Mouse (Mus musculus) left cerebral cortex, adult 8-10 months (tissue): ENCODE measurements around the gene Gm4513. TPM values are rescaled to one million over a fixed set of nuclear protein-coding genes. Genes with fewer than 3 reads are reported as not detected.
"Not testable (repeated sequence)": the region's sequence is repeated elsewhere in the genome, so short reads cannot be mapped to it uniquely, and the experiment has no call there.

Experiments used
- DNase-seq, 2 experiments: peaks; one replicate each; pipeline ENCODE4 v3.0.0; 2022; ENCODE audit warnings: low spot score in 2 of 2
- total RNA-seq, 4 experiments: library from RNA; stranded (reverse); gene quantifications; 2 replicates each; pipeline ENCODE4 v1.2.4; 2022

Gene Gm4513
- not detected for total RNA-seq

DNA sequence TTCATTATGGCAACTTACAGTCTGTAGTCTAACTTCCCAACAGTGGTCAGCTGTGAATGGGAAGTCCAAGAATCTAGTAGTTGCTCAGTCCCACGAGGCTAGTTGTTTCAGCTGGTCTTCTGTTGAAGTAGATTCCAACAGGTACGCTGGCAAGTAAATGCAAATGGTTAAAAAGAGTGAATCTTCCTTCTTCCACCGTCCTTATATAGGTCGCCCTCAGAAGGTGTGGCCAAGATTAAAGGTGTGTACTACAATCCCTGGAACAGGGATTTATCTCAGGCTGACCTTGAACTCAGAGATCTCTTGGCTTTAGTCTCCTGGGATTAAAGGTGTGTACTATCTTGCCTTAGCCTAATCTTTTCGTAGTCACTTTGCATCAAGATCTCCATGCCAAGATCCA lies at the start of gene Gm4513:
Gene Gm4513 (minus strand): TSS at position 101 of the 400 bp plus-strand sequence.
- DNase-seq: not testable (repeated sequence)

DNA sequence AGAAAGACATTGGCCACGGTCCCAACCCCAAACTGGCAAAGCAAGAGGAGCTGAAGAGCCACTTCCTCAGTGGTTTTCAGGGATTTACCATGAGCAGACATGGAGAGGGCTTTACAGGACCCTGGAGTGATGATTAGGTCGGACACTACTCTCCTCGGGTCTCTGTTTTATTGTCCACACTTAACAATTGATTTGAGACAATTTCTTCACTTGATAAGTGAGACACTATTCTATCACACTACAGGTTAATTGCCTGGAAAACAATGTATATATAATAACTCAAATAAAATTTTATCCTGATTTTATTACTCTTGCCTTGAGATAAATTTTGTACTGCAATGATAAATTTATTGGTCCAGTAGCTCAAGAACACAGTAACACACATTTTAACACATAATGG lies 22.7 kb downstream of the Gm4513 start, which contains the start of gene Gm4141:
Gene Gm4141 (minus strand): TSS at position 101 of the 400 bp plus-strand sequence.
- DNase-seq: not testable (repeated sequence)

DNA sequence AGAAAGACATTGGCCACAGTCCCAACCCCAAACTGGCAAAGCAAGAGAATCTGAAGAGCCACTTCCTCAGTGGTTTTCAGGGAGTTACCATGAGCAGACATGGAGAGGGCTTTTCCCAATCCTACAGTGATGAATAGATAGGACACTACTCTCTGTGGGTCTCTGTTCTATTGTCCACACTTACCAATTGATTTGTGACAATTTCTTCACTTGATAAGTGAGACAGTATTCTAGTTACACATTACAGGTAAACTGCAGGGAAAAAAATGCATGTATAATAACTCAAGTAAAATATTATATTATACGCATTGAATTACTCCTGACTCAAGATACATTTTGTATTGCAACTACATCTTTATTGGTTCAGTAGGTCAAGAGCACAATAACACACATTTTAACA lies 53.2 kb downstream of the Gm4513 start, which contains the start of gene Gm5726:
Gene Gm5726 (minus strand): TSS at position 101 of the 400 bp plus-strand sequence.
- not testable (repeated sequence) for DNase-seq

Other genes starting within 250 kb of the Gm4513 start
- not detected for gene Gm5728, start 223.6 kb downstream of the Gm4513 start, total RNA-seq
- gene Vmn1r100, start 181.1 kb downstream of the Gm4513 start, total RNA-seq: not detected
- not detected for gene Vmn1r101, start 156.4 kb downstream of the Gm4513 start, total RNA-seq
- gene Gm10670, start 124.1 kb downstream of the Gm4513 start, total RNA-seq: not detected
- gene Vmn1r103, start 88.5 kb downstream of the Gm4513 start, total RNA-seq: not detected
- not detected for gene Vmn1r104, start 65.2 kb downstream of the Gm4513 start, total RNA-seq
- gene Gm5726, start 53.3 kb downstream of the Gm4513 start, total RNA-seq: not detected
- gene Gm4141, start 22.8 kb downstream of the Gm4513 start, total RNA-seq: not detected
- gene Vmn1r107, start 69.9 kb upstream of the Gm4513 start, total RNA-seq: not detected
- not detected for gene Vmn1r111, start 104.2 kb upstream of the Gm4513 start, total RNA-seq
- not detected for gene Gm10668, start 131.6 kb upstream of the Gm4513 start, total RNA-seq
- gene Vmn1r112, start 172.2 kb upstream of the Gm4513 start, total RNA-seq: not detected
- gene Vmn1r113, start 188.3 kb upstream of the Gm4513 start, total RNA-seq: not detected
- gene Vmn1r114, start 213.2 kb upstream of the Gm4513 start, total RNA-seq: not detected
- not detected for gene Vmn1r115, start 246.0 kb upstream of the Gm4513 start, total RNA-seq